Mouse (Mus musculus) limb, embryonic 15.5 days (tissue): ENCODE data around the gene Herc3. TPM values are rescaled to one million over a fixed set of nuclear protein-coding genes. Genes with fewer than 3 reads are reported as not detected.

ENCODE experiments used
- ATAC-seq: fragments of 200-750 bp; cut with Nextera tagmentation; 2 replicates; pipeline ENCODE4 v1.8.0; 2017; ENCODE audit warnings: low read depth, moderate TSS enrichment; ENCODE audit not compliant: insufficient number of reproducible peaks, low FRiP score, low TSS enrichment
- H3K27ac ChIP-seq: fragments of 300-500 bp; sonication (generic); 2 replicates; pipeline ENCODE4 v1.5.1; 2015; ENCODE audit warnings: moderate library complexity, mild to moderate bottlenecking, inconsistent platforms
- H3K27me3 ChIP-seq: fragments of 300-500 bp; sonication (generic); 2 replicates; pipeline ENCODE4 v1.6.1; 2015; ENCODE audit warnings: inconsistent platforms
- H3K36me3 ChIP-seq: fragments of 300-500 bp; sonication (generic); 2 replicates; pipeline ENCODE4 v1.6.1; 2015; ENCODE audit warnings: inconsistent platforms
- H3K4me1 ChIP-seq: fragments of 300-500 bp; sonication (generic); 2 replicates; pipeline ENCODE4 v1.6.1; 2015; ENCODE audit warnings: inconsistent platforms
- H3K4me2 ChIP-seq: fragments of 300-500 bp; sonication (generic); 2 replicates; pipeline ENCODE4 v1.6.1; 2015; ENCODE audit warnings: mild to moderate bottlenecking, inconsistent platforms
- H3K4me3 ChIP-seq: fragments of 300-500 bp; sonication (generic); 2 replicates; pipeline ENCODE4 v1.5.1; 2015; ENCODE audit warnings: mild to moderate bottlenecking, inconsistent platforms
- H3K9ac ChIP-seq: fragments of 300-500 bp; sonication (generic); 2 replicates; pipeline ENCODE4 v1.6.1; 2015; ENCODE audit warnings: inconsistent platforms
- H3K9me3 ChIP-seq: fragments of 300-500 bp; sonication (generic); 2 replicates; pipeline ENCODE4 v1.6.1; 2016; ENCODE audit warnings: inconsistent platforms
- WGBS: fragments of 180-500 bp; shearing (Covaris S2); methylation state at CpG from one replicate; pipeline ENCODE4 v1.1.7; 2015; 5-methylcytosine and 5-hydroxymethylcytosine counted together
- polyA plus RNA-seq: library from polyadenylated mRNA; unstranded; fragments of >200 nt; fragmentation: Nextera tagmentation; extraction: Ambion mirVana; gene quantifications from 2 replicates; pipeline ENCODE4 v1.2.1, GENCODE M21; 2015

The Herc3 gene
- polyA plus RNA-seq, 1 experiment from 2014 or later, result 4.9 TPM

DNA sequence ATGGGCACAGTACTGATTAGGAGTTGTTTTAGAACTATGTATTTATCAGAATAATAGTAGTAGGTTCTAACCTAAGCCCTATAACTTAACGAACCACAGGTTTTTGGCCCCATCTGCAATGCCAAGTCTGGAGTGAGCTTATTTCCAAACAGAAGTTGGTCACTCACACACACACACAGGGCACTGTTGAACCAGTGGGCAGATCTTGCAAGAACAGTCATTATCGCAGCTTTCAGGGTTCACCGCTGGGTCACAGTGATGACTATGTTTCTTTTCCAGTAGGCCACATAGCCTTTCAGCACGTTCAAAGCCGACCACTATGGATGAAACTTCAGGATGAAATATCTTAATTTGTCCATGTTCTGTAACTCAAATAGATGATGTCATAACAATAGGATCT is 91.2 kb downstream of the Herc3 start:
- no peak overlapping the region for H3K27ac ChIP-seq
- no peak overlapping the region for H3K9ac ChIP-seq
- no peak overlapping the region for H3K4me3 ChIP-seq
- no peak for ATAC-seq
- no peaks in the 10 kb centered on the region for H3K27me3 ChIP-seq
- H3K4me2 ChIP-seq, result no peak overlapping the region
- no peaks in the 10 kb centered on the region for H3K4me1 ChIP-seq
- WGBS, result 79% methylated on average over 5 of the region's 5 CpGs
- H3K9me3 ChIP-seq, result no peaks in the 10 kb centered on the region
- no peaks in the 10 kb centered on the region for H3K36me3 ChIP-seq

DNA sequence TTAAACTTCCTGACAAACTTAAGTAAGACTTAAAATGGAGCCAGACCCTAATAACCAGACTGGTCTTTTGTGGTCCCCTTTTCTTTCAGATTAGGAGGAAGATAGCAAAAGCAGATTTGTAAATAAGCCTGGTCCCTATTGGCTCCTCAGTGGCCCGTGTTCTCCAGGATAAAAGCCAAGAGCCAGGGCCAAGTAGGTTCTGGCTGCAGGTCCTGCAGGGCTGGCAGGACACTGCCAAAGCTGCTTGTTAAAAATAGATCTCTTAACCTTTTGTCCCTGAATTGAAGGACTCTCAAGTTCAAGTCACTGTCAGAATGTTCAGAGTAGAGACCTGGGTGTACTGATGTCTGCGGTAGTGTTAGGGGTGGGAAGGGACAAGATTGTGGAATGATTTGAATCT is 96.6 kb downstream of the Herc3 start:
- no peaks in the 10 kb centered on the region for H3K4me1 ChIP-seq
- WGBS, result 69% methylated on average over 2 of the region's 2 CpGs

DNA sequence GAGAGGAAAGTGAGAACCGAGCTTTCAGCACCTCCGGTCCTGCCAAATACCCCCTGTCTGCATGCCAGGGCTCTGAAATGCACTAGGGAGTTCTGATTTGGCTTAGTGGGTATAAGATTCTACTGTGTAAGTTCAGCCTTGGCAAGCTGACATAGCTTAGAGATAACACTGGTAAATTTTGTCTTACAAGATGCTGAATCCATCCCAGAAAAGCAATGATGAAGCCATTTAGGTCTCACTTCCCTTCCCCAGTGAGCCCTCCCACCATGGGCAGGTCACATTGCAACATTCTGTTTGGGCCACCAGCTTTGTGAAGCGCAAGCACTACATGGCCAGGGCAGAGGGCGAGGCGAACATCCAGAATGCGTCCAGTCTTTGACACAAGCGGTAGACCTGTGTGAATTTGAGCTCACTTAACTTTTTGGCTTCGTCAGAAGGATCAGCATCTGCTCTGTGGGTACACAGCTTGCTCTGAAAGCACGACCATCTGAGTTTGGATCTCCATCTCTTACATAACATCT is 98.7 kb downstream of the Herc3 start:
- no peaks in the 10 kb centered on the region for H3K9me3 ChIP-seq
- no peaks in the 10 kb centered on the region for H3K27me3 ChIP-seq
- H3K4me2 ChIP-seq, result no peak overlapping the region
- no peak for ATAC-seq
- H3K9ac ChIP-seq, result no peak overlapping the region
- H3K4me3 ChIP-seq, result no peak overlapping the region
- WGBS, result 78% methylated on average over 9 of the region's 9 CpGs
- H3K36me3 ChIP-seq, result no peaks in the 10 kb centered on the region
- H3K27ac ChIP-seq, result no peak overlapping the region
- no peaks in the 10 kb centered on the region for H3K4me1 ChIP-seq

More for the DNA sequence above, 96.6 kb downstream of the Herc3 start:
- no peaks in the 10 kb centered on the region for H3K9me3 ChIP-seq
- H3K36me3 ChIP-seq, result no peaks in the 10 kb centered on the region
- H3K9ac ChIP-seq, result no peak overlapping the region
- ATAC-seq, result no peak
- no peaks in the 10 kb centered on the region for H3K27me3 ChIP-seq
- no peak overlapping the region for H3K27ac ChIP-seq
- H3K4me3 ChIP-seq, result no peak overlapping the region
- H3K4me2 ChIP-seq, result no peak overlapping the region

DNA sequence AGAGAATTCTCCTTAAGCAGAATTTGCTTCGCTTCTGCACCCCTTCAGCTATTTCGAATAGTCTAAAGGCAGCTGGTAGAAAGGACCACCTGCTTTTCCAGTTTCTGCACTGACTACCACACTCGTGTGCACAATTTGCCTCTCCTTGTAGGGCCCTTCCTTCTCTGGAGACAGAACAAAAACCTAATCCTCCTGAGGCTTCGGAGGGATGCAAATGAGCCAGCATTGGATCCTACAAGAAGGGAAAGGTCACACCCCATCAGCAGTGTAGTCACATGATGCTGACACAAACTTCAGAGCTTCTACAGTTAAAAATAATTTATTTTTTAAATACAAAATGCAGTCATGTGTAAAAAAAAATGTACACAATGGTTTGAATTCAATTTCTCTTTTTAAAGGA is 99.9 kb downstream of the Herc3 start:
- Histone ChIP-seq H3K4me2 (no peak overlapping the region), H3K4me3 (no peak overlapping the region), H3K36me3 (no peaks in the 10 kb centered on the region), H3K27ac (no peak overlapping the region), H3K9me3 (no peaks in the 10 kb centered on the region), H3K9ac (no peak overlapping the region), H3K27me3 (no peaks in the 10 kb centered on the region), H3K4me1 (no peaks in the 10 kb centered on the region)
- 81% methylated on average over 4 of the region's 4 CpGs for WGBS
- no peak for ATAC-seq

DNA sequence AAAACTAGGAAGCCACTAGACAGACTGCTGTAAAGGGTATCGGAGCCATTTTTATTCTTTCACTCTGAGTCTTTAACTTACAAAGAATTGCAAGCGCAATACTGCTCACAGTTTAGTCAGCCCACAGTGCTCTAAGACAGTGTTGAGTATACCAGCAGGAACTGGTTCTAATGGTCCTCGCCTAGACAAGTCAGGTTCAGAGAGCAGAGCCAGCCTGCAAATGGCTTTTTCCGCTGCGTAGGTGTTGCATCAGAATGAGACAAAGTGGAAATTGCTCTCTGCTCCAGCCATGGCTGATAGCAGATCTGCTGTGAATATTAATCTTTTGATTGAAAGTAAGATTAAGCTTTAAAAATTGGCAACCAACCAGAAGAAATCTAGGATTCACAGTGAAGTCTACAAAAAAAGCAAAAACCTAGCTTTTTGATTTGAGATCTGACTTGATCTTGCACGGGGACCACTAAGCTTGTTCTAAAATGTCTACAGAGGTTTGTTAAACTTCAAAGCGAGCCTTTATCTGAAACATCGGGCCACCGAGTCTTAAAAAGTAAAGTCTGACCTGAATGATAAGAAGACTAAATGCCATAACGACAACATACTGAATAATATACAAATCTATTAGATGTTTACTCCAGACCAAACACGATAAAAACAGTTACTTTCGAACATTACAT is 101.4 kb downstream of the Herc3 start:
- Histone ChIP-seq H3K4me3 (no peak overlapping the region), H3K9ac (no peak overlapping the region), H3K36me3 (no peaks in the 10 kb centered on the region), H3K27me3 (no peaks in the 10 kb centered on the region), H3K4me2 (no peak overlapping the region), H3K27ac (no peak overlapping the region), H3K9me3 (no peaks in the 10 kb centered on the region), H3K4me1 (no peaks in the 10 kb centered on the region)
- ATAC-seq, result no peak
- 72% methylated on average over 12 of the region's 12 CpGs for WGBS

DNA sequence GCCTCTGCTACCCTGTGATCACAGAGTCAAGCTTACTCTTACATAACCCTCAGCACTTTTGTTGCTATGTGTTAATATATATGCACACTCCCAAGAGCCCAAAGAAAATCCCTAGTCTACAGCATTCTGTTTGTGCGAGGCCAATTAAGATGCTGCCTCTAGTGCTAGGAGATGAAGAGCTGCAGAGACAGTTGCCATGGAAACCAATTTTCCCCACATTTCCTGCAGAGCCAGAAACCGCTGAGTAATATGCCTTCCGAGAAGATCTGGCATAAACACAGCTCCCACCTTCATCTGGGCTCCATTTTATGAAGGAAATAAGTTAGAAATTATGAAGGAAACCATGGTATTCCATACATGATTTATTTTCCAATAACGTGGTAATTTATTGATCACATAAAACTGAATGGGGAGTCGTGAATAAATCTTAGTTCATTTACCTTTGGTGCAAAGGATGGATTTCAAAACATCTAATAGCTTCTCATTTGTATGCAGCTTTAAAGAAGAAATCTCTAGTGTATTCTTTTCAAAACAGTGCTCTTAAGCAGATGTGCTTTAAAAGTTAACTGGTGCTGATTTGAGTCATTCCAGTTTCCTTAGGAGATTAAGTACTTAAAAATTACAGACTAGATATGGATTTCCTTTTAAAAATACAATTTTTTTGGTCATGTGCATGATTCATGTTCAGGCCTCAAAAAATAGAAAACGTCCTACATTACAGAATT is 102.1 kb downstream of the Herc3 start:
- 25% methylated on average over 6 of the region's 6 CpGs for WGBS
- no peak for ATAC-seq
- no peaks in the 10 kb centered on the region for H3K4me1 ChIP-seq

DNA sequence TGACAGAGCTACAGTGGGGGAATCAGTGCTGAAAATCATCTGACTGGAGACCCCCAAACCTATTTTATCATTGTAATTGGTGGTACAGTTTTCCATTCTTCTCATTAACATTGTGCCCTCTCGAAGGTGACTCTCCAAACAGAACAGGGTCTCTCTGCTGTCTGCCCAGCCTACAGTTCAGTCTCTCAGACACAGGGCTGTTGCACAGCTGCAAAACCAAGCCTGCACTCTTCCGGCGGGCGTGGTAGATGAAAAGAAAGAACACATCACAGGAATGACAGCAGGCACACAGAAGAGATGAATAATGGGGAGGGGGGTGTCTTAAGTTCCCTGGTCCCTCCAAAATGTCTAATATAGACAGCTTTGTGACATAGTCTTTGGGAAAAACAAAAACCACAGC is 102.9 kb downstream of the Herc3 start:
- H3K4me3 ChIP-seq, result no peak overlapping the region
- no peaks in the 10 kb centered on the region for H3K36me3 ChIP-seq
- H3K27ac ChIP-seq, result no peak overlapping the region
- no peak overlapping the region for H3K4me2 ChIP-seq
- WGBS, result 74% methylated on average over 4 of the region's 4 CpGs
- H3K9ac ChIP-seq, result no peak overlapping the region
- H3K4me1 ChIP-seq, result no peaks in the 10 kb centered on the region
- H3K27me3 ChIP-seq, result no peaks in the 10 kb centered on the region
- no peak for ATAC-seq
- H3K9me3 ChIP-seq, result no peaks in the 10 kb centered on the region

More for the DNA sequence above, 102.1 kb downstream of the Herc3 start:
- Histone ChIP-seq H3K4me3 (no peak overlapping the region), H3K36me3 (no peaks in the 10 kb centered on the region), H3K9me3 (no peaks in the 10 kb centered on the region), H3K27ac (no peak overlapping the region), H3K9ac (no peak overlapping the region), H3K27me3 (no peaks in the 10 kb centered on the region), H3K4me2 (no peak overlapping the region)

DNA sequence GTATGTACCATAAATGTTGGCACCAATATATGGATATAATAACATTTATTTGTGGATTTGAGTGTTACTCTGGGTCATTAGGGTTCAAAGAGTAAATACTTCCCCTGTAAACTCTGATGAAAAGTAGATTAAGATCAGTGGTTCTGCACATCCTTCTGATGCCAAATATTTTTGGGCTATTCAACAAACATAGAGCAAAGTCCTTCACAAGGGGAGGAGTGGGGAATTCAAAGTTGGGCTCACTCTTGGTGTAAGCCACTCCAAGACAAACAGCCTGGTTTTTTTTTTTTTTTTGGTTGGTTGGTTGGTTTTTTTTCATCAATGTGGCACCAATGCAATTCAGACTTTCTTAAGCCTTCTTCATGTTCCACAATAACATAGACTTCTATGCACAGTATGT is 106.5 kb downstream of the Herc3 start:
- ATAC-seq, result no peak
- no peak overlapping the region for H3K4me3 ChIP-seq
- no peaks in the 10 kb centered on the region for H3K27me3 ChIP-seq
- no peak overlapping the region for H3K4me2 ChIP-seq
- no peak overlapping the region for H3K27ac ChIP-seq
- no peaks in the 10 kb centered on the region for H3K4me1 ChIP-seq
- H3K9me3 ChIP-seq, result no peaks in the 10 kb centered on the region
- H3K9ac ChIP-seq, result no peak overlapping the region
- no peaks in the 10 kb centered on the region for H3K36me3 ChIP-seq

DNA sequence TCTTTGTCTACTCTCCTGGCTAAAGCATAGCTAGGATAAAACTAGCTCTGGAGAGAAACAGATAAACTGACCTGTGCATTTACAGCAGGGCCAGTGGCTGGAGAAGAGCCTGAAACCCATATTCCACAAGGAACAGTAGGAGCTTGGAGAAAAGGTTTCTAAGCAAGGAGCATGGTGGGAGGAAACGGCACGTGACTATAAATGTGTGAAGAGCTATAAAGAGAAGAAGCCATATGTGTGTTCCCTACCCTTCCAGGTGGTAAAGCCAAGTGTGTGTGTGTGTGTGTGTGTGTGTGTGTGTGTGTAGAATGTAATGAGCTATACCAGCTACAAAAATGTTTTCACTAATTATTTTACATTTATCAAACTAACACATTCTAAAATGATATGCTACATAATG is 111.0 kb downstream of the Herc3 start:
- ATAC-seq, result no peak
- no peak overlapping the region for H3K4me2 ChIP-seq
- no peaks in the 10 kb centered on the region for H3K36me3 ChIP-seq
- H3K27ac ChIP-seq, result no peak overlapping the region
- H3K9ac ChIP-seq, result no peak overlapping the region
- H3K27me3 ChIP-seq, result no peaks in the 10 kb centered on the region
- no peaks in the 10 kb centered on the region for H3K4me1 ChIP-seq
- WGBS, result 74% methylated on average over 2 of the region's 2 CpGs
- no peaks in the 10 kb centered on the region for H3K9me3 ChIP-seq
- H3K4me3 ChIP-seq, result no peak overlapping the region

DNA sequence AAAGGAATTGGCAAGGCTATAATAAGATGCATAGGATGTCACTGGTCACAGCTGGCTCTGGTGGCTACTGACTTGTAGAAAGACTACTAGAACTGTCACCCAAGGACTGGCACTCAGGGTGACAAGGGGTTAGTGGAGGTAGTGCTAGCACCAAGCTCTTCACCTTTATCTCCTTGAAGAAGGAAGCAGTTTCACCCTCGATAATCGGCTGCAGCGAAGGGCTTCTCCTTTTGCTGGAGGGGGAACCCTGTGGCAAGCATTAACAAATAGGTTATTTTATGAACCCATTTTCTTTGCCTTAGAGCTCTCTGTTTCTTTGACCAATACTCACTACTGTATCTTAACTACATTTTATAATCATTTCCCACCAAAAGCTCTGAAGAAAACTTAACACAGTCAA is 112.7 kb downstream of the Herc3 start:
- no peak overlapping the region for H3K4me2 ChIP-seq
- H3K4me1 ChIP-seq, result no peaks in the 10 kb centered on the region
- no peak overlapping the region for H3K4me3 ChIP-seq
- H3K27me3 ChIP-seq, result no peaks in the 10 kb centered on the region
- H3K9me3 ChIP-seq, result no peaks in the 10 kb centered on the region
- H3K36me3 ChIP-seq, result no peaks in the 10 kb centered on the region
- no peak for ATAC-seq
- H3K9ac ChIP-seq, result no peak overlapping the region
- no peak overlapping the region for H3K27ac ChIP-seq
- 90% methylated on average over 3 of the region's 3 CpGs for WGBS

DNA sequence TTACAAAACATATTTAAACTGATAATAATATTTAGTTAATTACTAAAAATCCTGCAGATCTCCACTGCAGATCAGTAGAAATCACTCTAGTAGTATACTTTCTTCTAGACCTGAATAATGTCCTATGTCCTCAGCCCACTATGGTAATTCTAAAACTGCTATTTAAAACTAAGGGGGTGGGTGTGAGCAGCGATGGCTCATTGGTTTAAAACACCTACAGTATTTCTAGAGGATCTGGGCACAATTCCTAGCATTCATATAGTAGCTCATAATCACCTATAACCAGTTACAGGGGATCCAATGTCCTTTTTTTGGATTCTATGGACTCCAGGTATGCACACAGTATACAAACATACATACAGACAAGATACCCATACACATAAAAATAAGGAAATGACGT is 115.0 kb downstream of the Herc3 start:
- Histone ChIP-seq H3K9me3 (no peaks in the 10 kb centered on the region), H3K27ac (no peak overlapping the region), H3K4me1 (no peaks in the 10 kb centered on the region), H3K36me3 (no peaks in the 10 kb centered on the region), H3K4me3 (no peak overlapping the region), H3K27me3 (no peaks in the 10 kb centered on the region), H3K9ac (no peak overlapping the region), H3K4me2 (no peak overlapping the region)
- no peak for ATAC-seq
- WGBS, result 64% methylated on average over 2 of the region's 2 CpGs

DNA sequence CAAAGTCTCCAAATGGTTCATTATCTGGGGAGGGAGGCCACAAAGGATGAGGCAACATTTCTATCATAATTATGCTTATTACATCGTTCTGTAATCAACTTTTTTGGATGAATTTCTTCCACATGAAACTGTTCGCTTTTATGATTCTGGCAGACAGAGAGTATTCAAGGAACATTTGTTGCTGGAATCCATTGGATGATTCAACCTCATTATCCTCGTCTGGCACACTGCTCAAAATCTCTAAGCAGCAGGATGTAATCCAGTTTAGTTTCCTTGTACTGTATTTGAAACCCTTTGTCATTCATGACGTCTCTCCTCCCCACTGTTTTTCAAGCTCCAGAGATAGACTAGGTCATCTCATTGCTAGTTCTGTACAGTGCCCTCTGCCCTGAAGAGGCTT is 115.6 kb downstream of the Herc3 start:
- Histone ChIP-seq H3K36me3 (no peaks in the 10 kb centered on the region), H3K9ac (no peak overlapping the region), H3K9me3 (no peaks in the 10 kb centered on the region), H3K27me3 (no peaks in the 10 kb centered on the region), H3K27ac (no peak overlapping the region), H3K4me3 (no peak overlapping the region), H3K4me2 (no peak overlapping the region), H3K4me1 (no peaks in the 10 kb centered on the region)
- 68% methylated on average over 4 of the region's 4 CpGs for WGBS
- no peak for ATAC-seq
